Mouse (Mus musculus): ENCODE results near the gene Reln.

Reln gene

DNA sequence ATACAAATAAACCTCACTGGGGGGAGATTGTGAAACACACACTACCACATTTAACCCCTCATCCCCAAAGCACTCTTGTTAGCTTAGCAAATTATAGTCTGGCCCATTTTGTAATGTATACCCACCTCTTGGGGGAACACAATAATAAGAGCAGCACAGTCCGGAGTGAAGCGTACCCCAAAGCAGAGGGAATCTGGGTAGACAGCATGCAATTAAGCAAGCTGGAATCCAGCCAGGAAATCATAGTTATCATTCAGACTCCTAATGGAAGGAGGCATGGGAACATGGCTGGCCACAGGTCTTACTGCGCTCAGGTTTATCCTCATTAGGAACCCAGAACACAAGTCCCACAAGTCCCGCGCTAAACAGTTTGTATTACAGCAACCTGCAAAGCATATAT is 249.5 kb downstream of the Reln start:
- no peak for DNase-seq

GRCm38 (mm10) chr5:22094043-22094442 is 250.5 kb downstream of the Reln start:
- no peak for DNase-seq

- no peak for DNase-seq
Measured at GRCm38 (mm10) chr5:22093157-22093865, 251.2 kb downstream of the Reln start.

DNA sequence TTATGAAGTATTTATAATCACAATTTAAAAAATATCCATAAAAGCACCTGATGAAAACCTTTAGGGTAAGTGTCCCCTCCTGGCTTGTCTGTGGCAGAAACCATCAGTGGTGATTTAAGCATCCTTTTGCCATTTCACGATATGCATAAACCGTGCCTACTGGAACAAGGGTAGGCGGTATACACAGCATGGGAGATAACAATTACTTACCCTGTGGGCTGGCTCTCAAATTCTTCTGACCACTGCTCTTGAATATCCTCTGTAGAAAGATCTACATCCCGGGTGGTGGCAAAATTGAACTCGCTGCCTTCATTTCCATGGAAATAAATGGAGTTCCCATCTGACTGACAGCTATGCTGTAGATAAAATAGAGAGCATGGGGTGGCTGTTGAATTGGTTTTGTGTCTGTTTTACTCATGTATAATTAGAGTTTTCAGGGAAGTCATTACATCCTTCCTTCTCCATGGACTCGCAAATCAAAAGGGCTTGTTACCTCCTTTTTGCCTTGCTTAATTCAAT is 264.0 kb downstream of the Reln start:
- no peak for DNase-seq

DNA sequence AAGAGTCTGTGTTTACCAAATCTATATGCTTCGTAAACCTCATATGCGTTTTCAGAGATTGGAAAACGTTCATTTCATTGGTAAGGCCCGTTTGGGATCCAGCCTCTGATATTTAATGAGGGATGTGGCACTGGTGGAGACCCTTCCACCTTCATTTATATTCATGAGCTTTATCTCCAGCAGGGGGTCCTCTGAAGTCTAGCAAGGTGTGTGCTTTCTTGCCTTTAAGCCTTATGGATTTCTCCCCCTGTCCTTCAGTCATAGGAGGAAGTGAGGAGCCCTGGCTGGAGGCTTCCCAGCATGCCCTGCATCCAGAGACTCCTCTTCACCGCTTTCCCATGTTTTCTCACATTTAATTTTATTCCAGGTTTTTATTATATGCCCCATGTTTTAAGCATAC is 269.5 kb downstream of the Reln start:
- DNase-seq: no peak

DNA sequence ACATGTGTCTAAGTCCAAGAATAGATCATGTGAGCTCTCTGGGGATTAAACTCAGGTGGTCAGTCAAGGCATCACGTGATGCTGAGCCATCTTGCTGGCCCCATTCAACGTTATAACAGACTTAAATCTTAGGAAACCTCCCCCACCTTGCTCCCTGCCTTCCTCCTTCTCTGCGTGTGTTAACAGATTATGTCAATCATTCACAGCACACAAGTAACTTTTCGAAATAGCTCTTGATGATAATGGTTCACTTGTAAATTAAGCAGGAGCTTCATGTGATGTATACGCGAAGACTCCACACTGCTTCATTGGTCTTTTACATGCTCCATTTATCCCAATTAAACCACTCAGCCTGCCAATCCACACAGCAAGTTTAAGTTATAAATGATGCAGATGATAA is 271.9 kb downstream of the Reln start:
- DNase-seq: no peak

DNA sequence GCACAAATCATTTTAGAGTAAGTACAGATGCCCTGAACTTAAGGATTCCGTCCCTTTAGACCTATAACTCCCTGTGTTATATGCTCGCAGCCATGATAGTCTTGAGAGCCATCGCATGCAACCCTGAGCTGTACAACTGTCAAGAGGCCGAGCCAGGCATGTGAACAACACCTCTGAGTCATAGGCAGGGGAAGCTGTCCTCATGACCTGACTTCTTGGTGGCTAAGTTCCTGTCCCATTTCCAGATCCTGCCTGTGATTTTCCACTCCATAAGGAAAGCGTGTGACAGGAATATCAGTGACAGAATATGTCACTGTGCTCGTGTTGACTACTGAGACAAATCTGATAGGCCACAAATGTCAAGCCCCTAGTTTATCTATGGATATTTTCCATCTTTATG is 285.3 kb downstream of the Reln start:
- no peak for DNase-seq

DNA sequence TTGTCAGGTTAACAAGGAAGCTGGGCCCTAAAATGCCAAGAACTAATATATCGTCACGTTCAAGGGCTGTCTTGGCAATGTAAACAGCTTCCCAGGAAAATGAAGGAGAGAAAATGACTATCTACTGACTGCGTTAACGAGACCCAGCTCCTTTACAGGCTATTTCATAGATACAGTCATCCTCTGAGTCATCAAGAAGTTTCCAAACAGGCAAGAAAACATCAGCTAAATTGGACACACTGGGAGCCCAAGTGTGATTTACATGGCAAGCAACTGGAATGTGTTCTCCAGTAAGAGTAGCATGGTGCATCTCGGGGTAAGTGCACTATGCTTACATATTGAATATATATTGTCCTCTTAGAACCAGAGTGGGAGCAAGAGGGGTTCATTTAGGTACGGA is 302.7 kb downstream of the Reln start:
- DNase-seq: no peak

DNA sequence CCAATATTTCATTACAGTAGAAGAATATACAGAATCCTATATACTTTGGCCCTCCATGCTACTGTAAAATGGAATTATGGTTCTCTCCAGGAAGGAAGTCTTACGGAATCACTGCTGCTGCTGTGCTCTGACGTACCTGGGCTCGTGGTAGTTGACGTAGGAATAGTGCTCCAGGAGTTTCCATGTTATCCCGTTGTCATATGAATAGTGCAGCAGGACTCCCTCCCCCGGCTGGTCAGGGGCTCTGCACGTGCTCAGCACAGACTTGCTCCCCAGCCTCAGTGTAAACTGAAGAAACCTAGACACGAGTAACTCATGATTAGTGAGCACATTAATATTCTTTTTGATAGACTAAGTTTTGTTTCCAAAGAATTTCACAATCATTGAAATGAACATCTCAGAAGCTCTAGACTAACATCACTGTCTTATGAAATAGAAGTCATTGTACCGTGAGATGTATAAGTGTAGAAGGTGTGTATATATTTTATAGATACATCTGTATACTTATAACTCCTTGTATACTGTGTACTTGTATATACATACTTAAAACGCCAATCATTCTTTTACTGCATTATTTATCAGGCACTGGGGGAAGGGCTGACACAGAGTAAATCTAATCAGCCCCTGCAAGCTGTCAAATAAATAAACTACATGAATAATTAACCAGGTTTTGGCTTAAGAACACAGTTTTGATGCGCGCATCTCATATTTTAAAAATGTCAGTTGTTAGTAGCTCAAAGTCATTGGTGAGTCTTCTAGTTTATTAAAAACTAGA is 304.9 kb downstream of the Reln start:
- no peak for DNase-seq

DNA sequence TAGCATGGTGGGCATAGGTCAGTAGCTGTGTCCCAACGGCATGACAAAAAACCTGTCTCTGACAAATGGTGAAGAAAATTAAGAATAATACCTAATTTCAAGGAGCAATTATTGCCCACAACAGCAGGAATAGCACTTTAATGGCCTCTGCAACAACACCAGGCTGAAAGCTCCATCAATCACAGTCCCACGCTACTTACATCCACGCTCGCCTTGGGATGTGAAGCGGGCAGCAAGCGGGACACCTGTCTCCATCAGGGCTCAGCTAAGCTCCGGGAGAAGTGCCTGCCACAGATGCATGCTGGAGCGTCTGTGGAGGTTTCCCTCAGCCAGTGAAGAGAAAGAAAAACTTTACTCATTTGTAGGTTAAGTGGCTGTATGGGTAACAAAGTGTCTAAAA is 309.3 kb downstream of the Reln start:
- no peak for DNase-seq

DNA sequence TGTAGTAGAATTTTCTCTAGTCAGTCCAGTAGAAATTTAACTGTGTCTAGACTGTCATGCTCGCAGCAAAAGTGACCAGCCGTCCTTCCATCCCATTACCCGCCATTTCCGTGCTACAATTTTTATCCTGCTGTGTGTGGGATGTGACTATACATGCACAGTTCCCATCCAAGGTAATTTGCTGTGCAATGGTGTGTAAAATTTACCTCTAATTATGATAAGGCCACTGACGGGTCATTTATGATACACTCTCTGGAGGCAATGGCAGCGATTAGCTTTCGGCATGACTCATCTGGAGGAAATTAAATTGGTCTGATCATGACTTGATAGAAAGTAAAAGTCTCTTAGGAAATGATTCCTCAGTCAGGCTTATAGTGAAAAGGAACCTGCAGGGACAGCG is 311.5 kb downstream of the Reln start:
- no peak for DNase-seq

- no peak for DNase-seq
Measured at GRCm38 (mm10) chr5:22031653-22032052, 312.8 kb downstream of the Reln start.

- DNase-seq: no peak
Measured at GRCm38 (mm10) chr5:22028379-22028778, 316.1 kb downstream of the Reln start.

DNA sequence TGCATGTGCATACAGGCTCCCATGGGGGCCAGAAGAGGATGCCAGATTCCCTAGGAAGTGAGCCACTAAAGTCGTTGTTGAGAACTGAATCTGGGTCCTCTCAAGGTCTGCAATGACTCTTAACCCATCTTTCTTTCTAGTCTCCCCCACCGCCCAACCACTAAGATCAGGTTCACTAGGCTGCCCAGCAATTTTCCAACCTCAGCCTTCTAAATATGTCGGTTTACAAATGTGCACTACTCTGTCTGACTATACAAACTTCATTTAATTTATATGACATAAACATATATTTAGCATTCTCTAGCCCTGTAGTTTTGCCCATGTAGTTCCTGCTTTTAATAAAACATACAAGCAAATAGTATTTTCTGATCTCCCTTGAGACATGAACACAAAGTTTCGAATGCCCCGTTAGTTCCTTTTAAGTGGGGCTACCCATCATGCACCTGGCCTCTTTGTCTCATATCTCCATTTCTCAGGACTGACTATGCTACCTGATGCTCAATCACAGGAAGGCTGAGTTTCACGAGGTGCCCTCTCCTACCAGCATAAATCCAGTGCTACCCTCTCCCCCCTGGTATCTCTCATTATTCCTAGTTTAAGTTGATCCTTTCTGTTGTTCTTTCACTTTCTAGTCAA is 317.1 kb downstream of the Reln start:
- no peak for DNase-seq

DNA sequence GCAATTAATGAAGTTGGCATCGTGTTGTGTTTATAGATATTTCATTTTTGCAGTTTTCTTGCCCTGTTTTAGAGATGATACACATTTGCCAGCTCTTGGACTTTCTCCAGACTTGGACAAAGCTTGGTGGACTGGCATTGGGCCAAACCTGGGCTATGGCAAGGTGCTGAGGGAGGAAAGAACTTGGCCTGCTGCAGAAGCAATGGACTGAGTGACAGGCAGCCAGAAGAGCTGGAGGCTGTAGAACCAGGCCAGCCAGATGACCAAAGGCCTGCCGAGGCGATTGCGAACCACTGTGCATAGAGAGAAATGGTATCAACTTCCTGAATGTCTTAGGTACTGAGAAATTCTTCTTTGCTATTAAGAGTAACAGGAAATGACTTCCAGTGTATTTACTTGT is 318.8 kb downstream of the Reln start:
- DNase-seq: no peak

DNA sequence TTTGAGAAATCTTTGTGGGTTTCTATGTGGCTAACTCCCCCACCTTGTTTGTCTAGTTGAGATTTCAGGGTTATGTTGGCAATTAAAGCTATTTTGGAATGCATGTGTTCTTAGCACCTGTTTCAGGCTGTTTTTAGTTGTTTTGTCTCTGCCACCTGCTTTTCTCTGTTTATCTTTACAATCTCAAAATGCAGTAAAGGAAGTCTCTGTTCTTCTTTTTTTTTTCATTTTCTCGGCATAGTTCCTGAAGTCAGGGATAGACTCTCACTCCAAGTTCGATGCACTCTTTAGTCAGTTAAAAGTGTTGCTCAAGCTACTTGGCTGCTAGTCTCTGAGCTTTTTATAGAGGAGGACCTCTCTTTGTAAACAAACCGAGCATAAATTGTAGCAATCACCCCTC is 320.4 kb downstream of the Reln start:
- DNase-seq: no peak

GRCm38 (mm10) chr5:22017896-22018295 is 326.6 kb downstream of the Reln start:
- no peak for DNase-seq

GRCm38 (mm10) chr5:22014459-22014858 is 330.0 kb downstream of the Reln start:
- no peak for DNase-seq

DNA sequence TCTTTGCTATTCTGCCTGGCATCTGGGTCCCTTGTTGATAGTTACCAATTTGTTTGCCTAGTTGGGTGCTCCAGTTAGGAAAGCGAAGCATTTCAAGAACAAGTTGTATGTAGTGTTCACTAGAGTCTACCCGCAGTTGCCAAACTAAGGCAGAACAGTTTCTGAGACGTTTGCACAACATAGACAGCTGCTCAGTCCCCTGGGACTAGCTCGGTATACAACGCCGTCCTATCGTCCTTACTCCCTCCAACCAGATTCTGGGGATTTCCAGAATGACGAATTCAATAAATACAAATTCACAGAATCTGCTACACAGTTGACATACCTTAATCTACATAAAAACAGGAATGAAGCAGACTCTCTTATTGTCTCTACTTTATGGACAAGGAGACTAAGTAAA is 335.4 kb downstream of the Reln start:
- no peak for DNase-seq

GRCm38 (mm10) chr5:22007304-22008059 is 337.0 kb downstream of the Reln start:
- DNase-seq: no peak

DNA sequence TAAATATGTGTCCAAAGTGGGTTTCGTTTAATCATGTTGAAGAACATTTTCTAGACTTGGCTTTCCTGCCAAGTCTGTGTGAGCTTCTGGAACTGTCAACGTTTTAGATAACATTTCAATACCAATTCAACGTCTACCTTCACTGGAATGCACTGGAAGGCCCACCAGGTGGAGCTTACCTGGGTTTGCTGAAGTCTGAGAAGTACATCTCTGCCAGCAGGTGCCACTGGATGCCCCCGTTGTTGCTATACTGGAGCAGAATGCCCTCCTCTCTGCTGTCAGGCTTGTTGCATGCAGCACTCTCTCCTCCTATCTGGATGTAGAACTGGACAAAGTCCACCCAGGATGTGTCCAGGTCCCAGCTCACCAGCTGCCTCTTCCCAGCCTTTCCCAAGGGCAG is 340.6 kb downstream of the Reln start:
- DNase-seq: no peak

GRCm38 (mm10) chr5:21987711-21988110 is 356.8 kb downstream of the Reln start:
- DNase-seq: no peak

GRCm38 (mm10) chr5:21986311-21986710 is 358.2 kb downstream of the Reln start:
- no peak for DNase-seq
